ENCODE assay signal across 18 mouse cellular contexts in genomic region chr10:117312168-117312567, GRCm38 (mm10). TPM values are rescaled to one million over a fixed set of nuclear protein-coding genes. Genes with fewer than 3 reads are reported as not detected.
"Had no signal": no experiment of that assay in that cellular context is flagged by ENCODE, and none has a peak within 500 bp of the region (broad histone marks: within the 10 kb centered on the region; RNA-seq: fewer than 3 reads in every experiment).

No protein-coding gene starts in this region.

- H3K27me3 ChIP-seq: neural tube, embryonic 13.5 days; neural tube, embryonic 15.5 days; stomach, embryonic 15.5 days had no signal

- H3K9me3 ChIP-seq: neural tube, embryonic 13.5 days; neural tube, embryonic 15.5 days; stomach, embryonic 15.5 days had no signal

- H3K4me2 ChIP-seq: neural tube, embryonic 13.5 days; neural tube, embryonic 15.5 days; stomach, embryonic 15.5 days had no signal

- H3K27ac ChIP-seq: neural tube, embryonic 13.5 days; neural tube, embryonic 15.5 days; stomach, embryonic 15.5 days; stomach, postnatal 0 days had no signal

- DNase-seq: retina, postnatal 1 day; right cerebral cortex, adult 18-20 months; right cerebral cortex, postnatal 14 days; right cerebral cortex, postnatal 25 days; right cerebral cortex, postnatal 4 days; spleen, adult 18-20 months; thymus, adult 18-20 months; thymus, adult 2 months; thymus, postnatal 14 days; thymus, postnatal 25 days; thymus, postnatal 36 days; thymus, postnatal 4 days had no signal

- H3K9ac ChIP-seq: neural tube, embryonic 13.5 days; neural tube, embryonic 15.5 days; stomach, embryonic 15.5 days had no signal

- H3K4me3 ChIP-seq: neural tube, embryonic 13.5 days; neural tube, embryonic 15.5 days; stomach, embryonic 15.5 days had no signal

- H3K36me3 ChIP-seq: neural tube, embryonic 13.5 days; neural tube, embryonic 15.5 days; stomach, embryonic 15.5 days had no signal

- H3K4me1 ChIP-seq: neural tube, embryonic 13.5 days; neural tube, embryonic 15.5 days; stomach, embryonic 15.5 days had no signal

RNA-seq across cellular contexts. Expression of gene Lyz1, which starts 19.5 kb away (rescaled TPM):
- polyA plus RNA-seq: neural tube, embryonic 14.5 days; stomach, embryonic 14.5 days had no signal
